Mouse (Mus musculus): ENCODE measurements around the gene Rnf182. TPM values are rescaled to one million over a fixed set of nuclear protein-coding genes. Genes with fewer than 3 reads are reported as not detected.

Rnf182 gene
- total RNA-seq (2021), result 1 to 10 TPM; 8.1 to 9.9 TPM
- long read RNA-seq, experiment 1, partial matches to known transcripts, result 6 of 10 reads
- long read RNA-seq, experiment 1, other reads (novel, unspliced or antisense), result 0 of 10 reads
- long read RNA-seq, experiment 2, result 0 reads

DNA sequence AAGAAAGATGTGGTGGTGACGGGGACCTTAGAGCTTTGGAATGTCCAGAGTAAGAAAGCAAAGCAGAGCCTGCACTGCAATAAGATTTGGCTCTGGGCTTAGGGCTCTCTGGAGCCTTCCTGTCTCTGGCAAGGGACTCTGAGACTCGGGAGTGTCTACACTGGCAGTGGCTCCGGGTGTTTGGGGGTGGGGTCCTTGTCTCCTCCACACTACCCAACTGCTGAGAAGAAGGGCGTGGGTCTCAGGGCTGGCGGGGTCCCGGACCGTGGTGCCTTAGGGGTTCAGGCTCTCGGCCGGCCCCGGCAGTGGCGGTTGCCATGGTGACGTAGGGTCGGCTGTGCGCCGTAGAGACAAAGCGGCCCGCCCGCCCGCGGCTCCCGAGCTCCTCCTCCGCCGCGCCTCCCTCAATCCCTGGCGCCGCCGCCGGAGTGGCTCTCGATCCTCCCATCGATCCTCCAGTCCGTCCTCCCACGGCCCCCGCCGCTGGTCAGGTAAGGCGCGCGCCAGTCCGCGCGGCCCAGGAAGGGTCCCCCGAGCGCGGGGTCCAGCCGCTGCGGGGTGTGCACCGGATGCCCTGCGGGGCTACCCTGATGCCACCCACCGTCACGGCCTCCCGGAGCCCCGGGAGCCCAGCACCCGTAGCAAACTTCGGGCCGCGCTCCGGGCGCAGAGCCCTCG, at the start of gene Rnf182:
Gene Rnf182 (plus strand): TSS at position 134 of the 678 bp plus-strand sequence.
- peak; percentile 74 to 84 for DNase-seq (ENCODE audit: low spot score in 2 of 2)

DNA sequence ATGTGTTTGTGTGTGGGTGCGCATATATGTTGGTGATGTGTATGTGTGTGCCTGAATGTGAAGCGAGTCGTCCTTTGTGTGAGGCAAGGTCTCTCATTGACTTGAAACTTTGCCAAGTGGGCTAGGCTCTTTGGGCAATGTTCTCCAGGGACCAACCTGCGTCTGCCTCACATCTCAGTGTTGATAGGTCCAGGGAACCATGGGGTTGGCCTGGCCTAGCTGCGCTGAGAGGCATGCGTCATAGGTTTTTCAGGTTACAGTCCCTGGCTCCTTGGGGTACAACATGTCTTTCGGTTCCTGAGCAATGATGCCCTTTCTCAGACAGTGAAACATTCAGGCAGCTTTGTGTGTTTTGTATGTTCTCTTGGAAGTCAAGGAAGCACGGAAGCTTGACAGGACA, 49.3 kb upstream of the Rnf182 start:
- no peak for DNase-seq (ENCODE audit: low spot score in 2 of 2)

DNA sequence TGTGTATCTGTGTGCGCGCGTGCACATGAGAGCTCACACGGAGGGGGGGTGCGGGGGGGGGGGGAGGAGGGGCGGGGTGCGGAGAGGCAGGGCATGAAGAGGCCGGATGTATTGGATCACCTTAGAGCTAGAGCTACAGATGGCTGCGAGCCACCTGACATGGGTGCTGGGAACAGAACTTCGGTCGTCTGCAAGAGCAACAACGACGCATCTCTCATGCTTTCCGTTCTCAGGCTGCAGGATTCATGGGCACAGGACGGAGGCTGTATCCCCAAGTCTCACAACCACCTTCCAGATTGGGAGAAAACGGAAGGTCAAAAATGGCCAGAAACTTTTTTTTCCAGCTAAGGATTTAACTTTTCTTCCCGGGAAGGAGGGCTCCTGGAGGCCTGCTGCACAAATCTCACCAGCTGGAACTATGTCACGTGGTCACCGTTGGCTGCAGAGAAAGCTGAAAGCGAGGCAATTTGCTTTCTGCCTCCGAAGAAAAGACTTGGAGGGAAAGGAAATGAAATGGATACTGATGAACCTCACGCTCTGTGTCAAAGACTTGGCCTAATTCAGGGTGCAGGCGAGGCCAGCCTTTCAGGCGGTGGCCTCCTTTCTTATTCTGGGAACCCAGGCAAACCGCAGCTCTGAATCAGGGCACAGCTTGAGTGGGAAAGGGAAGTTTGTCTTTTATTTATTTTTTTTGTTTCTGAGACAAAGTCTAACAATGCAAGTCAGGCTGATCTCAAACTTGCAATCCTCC, 48.2 kb upstream of the Rnf182 start:
- DNase-seq (ENCODE audit: low spot score in 2 of 2), result peak; percentile 37 to 39

DNA sequence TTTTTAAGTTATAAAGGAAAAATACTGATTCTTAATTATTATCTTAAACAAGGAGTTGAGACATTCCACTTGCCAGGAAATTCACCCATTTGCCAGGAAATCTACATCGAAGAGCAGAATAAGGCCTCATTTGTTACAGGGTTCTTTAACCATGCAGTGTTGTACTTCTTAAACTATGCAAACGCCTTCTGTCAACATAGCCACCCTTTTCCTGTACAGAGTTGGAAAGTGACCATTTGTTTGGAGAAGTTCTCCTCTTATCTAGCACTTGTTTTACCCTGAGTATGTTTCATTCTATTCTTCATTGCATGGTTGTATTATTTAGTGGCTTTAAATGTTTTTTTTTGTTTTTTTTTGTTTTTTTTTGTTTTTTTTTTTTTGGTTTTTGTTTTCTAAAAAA, 41.5 kb upstream of the Rnf182 start:
- no peak for DNase-seq (ENCODE audit: low spot score in 2 of 2)

- no peak for DNase-seq (ENCODE audit: low spot score in 2 of 2)
These were observed 40.1 kb upstream of the Rnf182 start for GRCm38 (mm10) chr13:43575431-43575830.

DNA sequence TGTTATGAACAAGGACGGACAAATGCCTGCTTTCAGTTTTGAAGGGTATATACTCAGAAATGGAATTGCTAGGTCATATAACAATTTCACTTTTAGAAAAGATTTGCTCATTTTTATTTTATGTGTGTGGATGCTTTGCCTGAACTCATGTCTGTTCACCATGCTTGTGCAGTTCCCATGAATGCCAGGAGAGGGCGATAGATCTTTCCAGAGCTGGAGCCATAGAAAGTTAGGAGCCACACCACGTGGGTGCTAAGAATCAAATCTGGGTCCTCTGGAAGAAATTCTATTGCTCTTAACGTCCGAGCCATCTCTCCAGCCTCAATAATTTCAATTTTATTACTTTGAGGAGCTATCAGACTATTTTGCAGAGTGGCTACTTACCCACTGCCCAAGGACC, 38.3 kb upstream of the Rnf182 start:
- DNase-seq (ENCODE audit: low spot score in 2 of 2), result no peak

- DNase-seq (ENCODE audit: low spot score in 2 of 2), result no peak
These were observed 37.7 kb upstream of the Rnf182 start for GRCm38 (mm10) chr13:43577766-43578165.

DNA sequence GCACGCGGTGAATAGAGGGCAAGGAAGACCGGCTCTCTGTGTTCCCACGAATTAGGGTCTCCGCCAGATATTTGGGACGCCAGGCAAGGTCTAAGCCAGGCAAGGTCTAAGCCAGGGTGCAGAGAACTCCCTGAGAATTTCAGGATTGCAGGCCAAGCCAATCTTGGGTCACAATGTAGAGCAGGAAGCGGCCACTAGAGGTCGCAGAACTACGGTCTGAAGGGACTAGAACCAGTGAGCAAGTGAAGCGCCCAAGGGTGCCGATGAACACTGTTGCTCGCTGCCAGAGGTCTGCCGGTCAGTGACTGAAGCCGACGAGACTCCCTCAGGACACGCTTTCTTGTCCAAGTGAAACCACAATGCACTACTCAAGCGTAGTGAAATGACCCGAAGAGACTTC, 35.8 kb upstream of the Rnf182 start:
- DNase-seq (ENCODE audit: low spot score in 2 of 2), result peak; percentile 41 to 60

GRCm38 (mm10) chr13:43580661-43581060, 34.8 kb upstream of the Rnf182 start:
- no peak for DNase-seq (ENCODE audit: low spot score in 2 of 2)

DNA sequence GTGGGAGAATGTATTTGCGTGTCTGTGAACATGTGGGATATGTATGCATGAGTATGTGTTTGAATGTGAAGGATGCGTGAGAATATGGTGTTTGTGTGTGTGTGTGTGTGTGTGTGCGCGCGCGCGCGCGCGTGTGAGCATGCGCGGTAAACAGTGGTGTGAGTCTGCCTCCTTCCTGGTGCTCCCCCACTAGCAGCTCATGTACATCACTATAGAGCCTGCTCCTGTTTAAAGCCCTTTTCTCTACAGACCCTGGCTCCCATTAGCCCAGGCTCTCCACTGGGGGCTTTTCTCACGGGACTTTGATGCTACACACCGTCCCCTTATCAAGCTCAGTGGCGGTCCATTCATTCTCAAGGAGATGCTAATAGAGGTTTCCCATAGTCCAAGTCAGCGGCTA, 32.5 kb upstream of the Rnf182 start:
- DNase-seq (ENCODE audit: low spot score in 2 of 2), result no peak

DNA sequence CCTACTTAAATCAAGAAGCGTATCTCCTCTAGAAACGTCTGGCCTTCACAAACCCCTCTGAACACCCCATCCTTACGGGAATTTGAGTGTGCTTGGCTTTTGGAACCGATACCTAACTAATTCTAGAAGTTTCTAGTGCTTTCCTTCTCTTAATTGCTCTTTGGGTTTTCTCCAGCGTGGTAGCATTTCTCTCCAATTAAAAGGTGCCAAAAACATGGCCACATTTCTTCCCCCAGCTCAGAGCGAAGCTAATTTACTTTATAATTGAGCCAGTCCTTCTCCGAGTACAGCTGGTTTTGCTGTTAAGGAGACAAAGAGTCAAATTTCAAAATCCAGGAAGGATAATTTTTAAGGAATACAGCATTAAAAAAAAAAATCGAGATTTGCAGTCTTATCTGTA, 32.0 kb upstream of the Rnf182 start:
- DNase-seq (ENCODE audit: low spot score in 2 of 2), result no peak

DNA sequence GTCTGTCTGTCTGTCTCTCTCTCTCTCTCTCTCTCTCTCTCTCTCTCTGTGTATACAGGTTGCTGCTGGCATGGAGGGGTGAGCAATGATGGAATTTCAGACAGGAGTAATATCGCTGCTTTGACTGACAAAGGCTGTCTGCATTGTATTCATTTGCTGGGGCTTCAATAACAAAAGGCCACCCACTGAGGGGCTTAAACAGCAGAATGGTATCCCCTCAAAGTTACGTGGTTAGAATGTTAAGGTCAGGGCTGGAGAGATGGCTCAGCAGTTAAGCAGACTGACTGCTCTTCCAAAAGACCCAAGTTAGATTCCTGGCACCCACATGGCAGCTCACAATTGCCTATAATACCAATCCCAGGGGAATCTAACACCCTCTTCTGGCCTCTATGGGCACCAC, 30.2 kb upstream of the Rnf182 start:
- DNase-seq (ENCODE audit: low spot score in 2 of 2), result no peak

GRCm38 (mm10) chr13:43586966-43587365, 28.5 kb upstream of the Rnf182 start:
- no peak for DNase-seq (ENCODE audit: low spot score in 2 of 2)

DNA sequence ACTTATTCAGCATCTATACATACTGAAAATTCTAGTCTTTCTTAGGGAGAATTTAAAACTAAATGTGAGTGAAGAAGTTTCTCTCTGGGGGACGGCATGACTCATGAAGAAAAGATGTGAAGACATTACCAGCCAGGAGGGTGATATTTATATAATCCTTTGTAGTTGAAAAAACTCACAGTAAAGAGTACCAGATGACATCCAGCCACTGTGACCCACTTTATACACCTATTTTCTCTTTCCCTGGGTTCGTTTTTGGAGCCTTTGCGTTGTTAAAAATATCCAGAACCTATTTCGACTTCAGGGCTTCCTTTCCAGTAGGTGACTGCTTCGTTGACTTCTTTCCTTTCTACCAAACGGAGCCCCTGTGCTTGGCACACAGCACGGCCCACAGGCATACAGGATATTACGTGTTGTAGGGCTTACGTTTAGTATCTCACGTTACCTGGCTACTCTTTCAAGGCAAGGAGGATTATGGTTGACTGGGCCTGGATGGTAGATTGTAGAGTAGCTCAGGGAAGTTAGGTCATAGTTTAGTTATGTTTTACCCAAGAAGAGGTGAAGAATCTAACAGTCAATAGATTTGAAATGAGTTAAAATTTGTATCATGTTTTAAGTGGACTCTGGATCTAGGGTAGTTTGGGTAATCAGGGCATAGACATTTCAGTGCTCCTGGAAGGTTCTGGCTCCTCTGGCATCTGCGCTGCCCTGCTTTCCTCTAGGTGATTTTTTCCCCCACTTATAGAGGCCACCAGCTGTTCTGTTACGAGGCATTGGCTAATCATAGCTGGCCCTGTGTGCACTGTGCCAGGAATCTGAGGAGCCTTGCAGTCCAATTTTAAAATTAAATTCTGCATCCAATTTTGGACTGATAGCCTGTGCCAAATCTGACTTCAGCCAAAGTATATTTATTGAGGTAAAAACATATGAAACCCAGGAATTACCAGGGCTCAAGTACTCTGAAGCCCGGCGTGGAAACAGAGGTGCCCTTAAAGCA, 27.4 kb upstream of the Rnf182 start:
- peak; percentile 42 to 43 for DNase-seq (ENCODE audit: low spot score in 2 of 2)

- peak in 1 of 2 experiments; percentile 42 for DNase-seq (ENCODE audit: low spot score in 2 of 2)
These were observed 23.5 kb upstream of the Rnf182 start for GRCm38 (mm10) chr13:43591828-43592680.

DNA sequence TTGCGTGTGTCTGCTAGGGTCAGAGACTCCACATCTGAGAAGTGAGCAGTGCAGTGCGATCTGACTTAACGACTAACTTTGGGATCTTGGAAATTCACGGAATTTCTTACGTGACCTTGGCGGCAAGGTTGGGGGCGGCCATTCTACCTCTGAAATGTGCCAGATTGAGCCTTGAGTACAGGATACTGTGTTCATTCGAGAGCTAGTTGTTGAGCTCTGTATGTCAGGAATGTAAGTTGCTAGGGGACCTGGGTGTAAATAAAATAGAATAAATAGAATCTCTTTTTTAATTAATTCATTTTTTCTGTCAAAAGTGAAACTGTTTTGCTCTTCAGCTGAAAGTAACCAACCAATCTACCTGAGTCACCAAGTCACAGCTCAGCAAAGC, 22.8 kb upstream of the Rnf182 start:
- DNase-seq (ENCODE audit: low spot score in 2 of 2), result no peak

DNA sequence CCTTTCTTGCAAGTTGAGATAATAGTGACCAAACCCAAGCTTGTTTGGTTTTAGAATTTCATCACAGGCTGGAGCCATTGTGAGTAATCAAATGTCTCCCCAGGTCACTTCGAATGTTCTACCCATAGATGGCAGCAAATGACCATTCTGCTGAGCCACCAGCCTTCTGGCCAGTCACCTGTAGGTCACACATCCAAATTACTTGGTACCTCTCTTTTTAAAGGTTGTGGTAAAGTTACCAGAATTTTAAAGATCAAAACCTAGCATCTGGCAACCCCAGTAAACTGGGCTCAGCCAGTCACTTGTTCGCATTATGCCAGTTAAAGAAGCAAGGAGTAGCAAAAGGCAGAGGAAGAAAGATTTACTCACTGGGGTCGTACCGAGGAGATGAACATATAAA, 19.6 kb upstream of the Rnf182 start:
- DNase-seq (ENCODE audit: low spot score in 2 of 2), result peak in 1 of 2 experiments; percentile 48

GRCm38 (mm10) chr13:43600967-43601366, 14.5 kb upstream of the Rnf182 start:
- no peak for DNase-seq (ENCODE audit: low spot score in 2 of 2)

GRCm38 (mm10) chr13:43602440-43602839, 13.1 kb upstream of the Rnf182 start:
- DNase-seq (ENCODE audit: low spot score in 2 of 2), result no peak

DNA sequence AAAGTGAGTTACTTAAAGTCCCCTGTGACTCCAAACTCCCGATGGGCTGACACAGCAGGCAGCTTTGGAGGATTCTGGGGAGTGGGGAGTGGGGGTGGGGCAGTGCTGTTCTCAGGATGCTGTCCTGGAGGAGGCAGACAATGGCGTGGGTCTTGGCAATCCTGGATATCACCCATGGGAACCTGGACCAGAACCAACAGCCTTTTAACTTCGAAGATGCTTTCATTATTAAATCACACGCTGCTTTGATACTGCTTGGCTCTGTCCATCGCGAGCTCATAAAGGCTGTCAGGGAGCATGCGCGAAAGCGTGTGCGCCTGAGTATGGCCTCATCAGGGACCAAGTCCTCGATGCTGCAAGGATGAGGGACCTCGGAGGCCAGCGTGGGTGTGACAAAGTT, 12.5 kb upstream of the Rnf182 start:
- DNase-seq (ENCODE audit: low spot score in 2 of 2), result no peak
